Mouse (Mus musculus) thymus, postnatal 4 days (tissue): ENCODE measurements around the gene Atp6v1f.
A peak's percentile ranks its signal among the peaks of the same experiment; 100 is the strongest.

Source experiments
- DNase-seq: peaks from one replicate; pipeline ENCODE4 v3.0.0; 2021

Atp6v1f gene

GRCm38 (mm10) chr6:29463388-29463787, 4.1 kb upstream of the Atp6v1f start:
- no peak for DNase-seq

GRCm38 (mm10) chr6:29468851-29469250, 1.3 kb downstream of the Atp6v1f start:
- no peak for DNase-seq

- no peak for DNase-seq
These were observed 3.6 kb downstream of the Atp6v1f start, which contains the start of gene Atp6v1fnb for GRCm38 (mm10) chr6:29471137-29471536. Atp6v1fnb (plus strand) TSS chr6:29471437.

- DNase-seq = peak; percentile 89
These were observed 6.6 kb downstream of the Atp6v1f start for GRCm38 (mm10) chr6:29473941-29474691.

- no peak for DNase-seq
These were observed 7.2 kb downstream of the Atp6v1f start for GRCm38 (mm10) chr6:29474736-29475135.

- no peak for DNase-seq
These were observed 15.2 kb downstream of the Atp6v1f start for GRCm38 (mm10) chr6:29482691-29483090.

GRCm38 (mm10) chr6:29484716-29485559, 17.4 kb downstream of the Atp6v1f start:
- DNase-seq = peak; percentile 91

GRCm38 (mm10) chr6:29485951-29486350, 18.4 kb downstream of the Atp6v1f start:
- no peak for DNase-seq

- DNase-seq = no peak
These were observed 26.6 kb downstream of the Atp6v1f start for GRCm38 (mm10) chr6:29494101-29494500.

- no peak for DNase-seq
These were observed 28.8 kb downstream of the Atp6v1f start for GRCm38 (mm10) chr6:29496270-29496669.

- DNase-seq = no peak
These were observed 30.3 kb downstream of the Atp6v1f start for GRCm38 (mm10) chr6:29497791-29498190.

- DNase-seq = no peak
These were observed 32.7 kb downstream of the Atp6v1f start for GRCm38 (mm10) chr6:29500177-29500576.

GRCm38 (mm10) chr6:29500810-29501209, 33.3 kb downstream of the Atp6v1f start:
- no peak for DNase-seq

GRCm38 (mm10) chr6:29501599-29501998, 34.1 kb downstream of the Atp6v1f start:
- DNase-seq = no peak

GRCm38 (mm10) chr6:29505493-29505892, 38.0 kb downstream of the Atp6v1f start:
- peak; percentile 57 for DNase-seq

GRCm38 (mm10) chr6:29506834-29507233, 39.3 kb downstream of the Atp6v1f start:
- no peak for DNase-seq

- DNase-seq = peak; percentile 25
These were observed 40.2 kb downstream of the Atp6v1f start, which contains the start of gene Kcp for GRCm38 (mm10) chr6:29507447-29508309. Kcp (minus strand) TSS chr6:29507952.

GRCm38 (mm10) chr6:29509086-29509485, 41.6 kb downstream of the Atp6v1f start:
- DNase-seq = no peak

- DNase-seq = peak; percentile 54
These were observed 45.8 kb downstream of the Atp6v1f start for GRCm38 (mm10) chr6:29513284-29513683.

- peak; percentile 86 for DNase-seq
These were observed 49.6 kb downstream of the Atp6v1f start for GRCm38 (mm10) chr6:29517139-29517538.
